Mouse (Mus musculus): Measurements from ENCODE around the gene Olfr287. TPM values are rescaled to one million over a fixed set of nuclear protein-coding genes. Genes with fewer than 3 reads are reported as not detected.

Olfr287 gene
- total RNA-seq, 2 experiments from 2014 or later = not detected

DNA sequence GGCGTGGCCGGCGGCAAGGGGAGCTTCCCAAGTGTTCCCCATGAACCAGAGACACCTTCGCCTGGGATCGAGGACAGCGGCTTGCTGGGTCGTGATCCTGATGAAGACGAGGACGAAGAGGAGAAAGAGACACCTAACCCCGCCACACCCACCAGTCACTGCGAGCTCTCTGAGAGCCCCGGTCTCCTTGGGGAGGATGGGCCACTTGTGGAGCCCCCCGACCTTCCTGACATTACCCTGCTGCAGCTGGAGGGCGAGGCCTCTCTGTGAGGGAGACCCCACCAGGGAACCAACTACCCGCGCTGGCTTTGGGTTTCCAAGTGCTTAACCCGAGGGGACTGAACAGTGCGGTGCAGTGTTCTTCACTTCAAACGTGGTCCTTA lies 52.2 kb downstream of the Olfr287 start:
- no peak for DNase-seq (ENCODE audit: low spot score in 2 of 2)

DNA sequence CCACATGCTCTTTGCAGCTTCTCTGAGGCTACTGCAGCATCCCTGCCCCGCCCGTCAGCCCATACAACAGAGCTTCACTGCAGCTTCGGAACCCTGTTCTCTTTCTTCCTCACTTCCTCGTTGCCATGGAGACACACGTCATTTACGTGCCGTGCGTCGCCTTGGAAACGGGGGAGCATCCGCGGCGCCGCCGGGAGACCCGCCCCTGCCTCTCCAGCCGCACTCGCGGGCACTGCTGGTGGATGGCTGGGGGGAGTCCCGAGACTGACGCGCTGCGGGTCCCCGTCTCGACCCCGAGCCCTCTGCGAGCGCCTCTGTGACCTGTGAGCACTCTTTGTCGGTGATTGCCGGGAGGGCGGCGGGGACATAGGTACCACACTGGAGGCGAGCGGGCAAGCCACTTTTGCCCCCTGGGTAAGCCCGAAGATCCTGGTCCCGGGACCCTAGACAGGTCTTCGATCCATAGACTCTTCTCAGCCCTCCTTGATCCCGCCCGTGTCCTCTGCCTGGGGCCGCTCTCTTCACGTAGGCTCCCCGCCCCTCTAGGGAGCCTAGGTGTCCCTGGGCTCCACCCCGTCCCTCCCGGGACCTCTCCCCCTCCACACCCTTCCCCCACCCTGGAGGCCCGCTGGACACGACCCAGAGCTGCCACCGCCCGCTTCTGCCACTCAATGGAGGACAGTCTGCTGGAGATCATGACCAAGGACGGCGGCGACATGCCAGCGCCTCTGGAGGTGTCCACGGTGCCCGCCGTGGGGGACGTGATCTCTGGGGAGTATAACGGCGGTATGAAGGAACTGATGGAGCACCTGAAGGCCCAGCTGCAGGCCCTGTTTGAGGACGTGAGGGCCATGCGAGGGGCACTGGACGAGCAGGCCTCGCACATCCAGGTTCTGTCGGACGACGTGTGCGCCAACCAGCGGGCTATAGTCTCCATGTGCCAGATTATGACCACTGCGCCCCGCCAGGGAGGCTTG lies 52.9 kb downstream of the Olfr287 start:
- DNase-seq (ENCODE audit: low spot score in 2 of 2) = peak; percentile 64 to 65

DNA sequence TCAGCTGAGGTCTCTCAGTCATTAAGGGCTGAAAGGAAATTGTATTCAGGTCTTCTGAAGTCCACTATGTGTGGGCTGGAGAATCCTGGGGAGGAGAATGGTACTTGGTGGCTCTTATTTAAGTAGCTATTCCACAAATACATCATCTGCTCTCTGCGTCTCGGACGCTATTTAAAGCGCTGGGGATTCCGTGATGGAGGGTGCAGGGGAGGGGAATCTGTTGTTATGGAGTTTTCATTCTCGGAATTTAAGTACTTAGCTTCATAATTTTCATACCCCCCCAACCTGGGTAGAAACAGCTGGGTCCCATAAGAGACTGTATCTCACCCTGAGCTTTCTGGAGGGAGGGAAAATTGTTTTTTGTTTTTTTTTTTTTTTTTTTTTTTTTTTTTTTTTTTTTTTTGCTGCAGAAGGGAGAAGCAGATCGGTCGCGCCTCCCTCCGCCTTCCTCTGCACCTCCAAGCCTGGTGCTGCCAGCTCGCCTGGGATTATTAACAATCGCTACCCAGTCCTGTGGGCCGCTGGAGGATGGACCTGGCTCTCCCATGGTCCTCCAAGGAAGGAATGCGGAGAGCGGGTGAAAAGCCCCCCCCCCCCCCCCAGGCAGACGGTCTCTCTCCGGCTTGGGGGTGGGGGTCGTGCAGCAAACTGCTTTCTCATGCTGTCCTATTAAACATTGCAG lies 53.8 kb downstream of the Olfr287 start, which contains the start of gene Ccdc184:
Gene Ccdc184 (plus strand): TSS at position 196 of the 682 bp plus-strand sequence.
- DNase-seq (ENCODE audit: low spot score in 2 of 2) = no peak

DNA sequence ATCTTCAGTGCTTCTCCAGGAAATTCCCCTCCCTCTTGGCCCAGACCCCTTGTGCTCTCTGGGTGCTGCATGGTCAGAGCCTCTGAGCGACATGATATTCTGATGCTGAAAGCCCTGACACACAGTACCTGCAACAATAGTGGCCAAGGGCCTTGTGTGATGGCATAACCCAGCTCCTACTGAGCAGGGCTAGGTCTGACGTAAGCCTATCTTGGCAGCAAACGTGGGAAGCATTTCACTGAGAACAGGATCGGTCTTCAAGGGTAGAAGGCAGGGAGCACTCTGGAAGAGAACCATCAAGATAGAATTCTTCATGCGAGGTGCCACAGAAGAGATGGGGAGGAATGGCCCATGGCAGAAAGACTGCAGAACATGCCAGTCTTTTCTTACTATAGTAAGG lies 55.3 kb downstream of the Olfr287 start, which contains the start of gene Asb8:
Gene Asb8 (minus strand): TSS at position 101 of the 400 bp plus-strand sequence.
- DNase-seq (ENCODE audit: low spot score in 2 of 2) = no peak

DNA sequence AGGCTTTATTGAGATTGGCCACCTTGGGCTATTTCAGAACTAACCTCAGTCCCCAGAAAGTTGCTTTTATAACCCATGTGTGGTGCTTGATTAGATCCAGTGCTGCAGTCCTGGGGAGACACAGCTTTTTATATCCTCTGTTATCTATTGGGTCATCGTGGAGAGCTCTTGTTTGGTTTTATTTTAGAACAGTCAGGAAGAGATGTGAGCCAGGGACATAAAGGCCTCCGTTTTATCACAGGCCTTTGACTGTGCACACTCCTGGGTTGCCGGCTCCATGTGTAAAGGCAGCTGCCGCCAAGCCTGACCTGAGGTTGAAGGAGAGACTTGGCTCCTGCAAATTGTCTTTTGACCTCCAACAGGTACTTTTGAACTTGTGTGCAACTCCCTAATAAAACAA lies 58.3 kb downstream of the Olfr287 start:
- DNase-seq (ENCODE audit: low spot score in 2 of 2) = no peak

DNA sequence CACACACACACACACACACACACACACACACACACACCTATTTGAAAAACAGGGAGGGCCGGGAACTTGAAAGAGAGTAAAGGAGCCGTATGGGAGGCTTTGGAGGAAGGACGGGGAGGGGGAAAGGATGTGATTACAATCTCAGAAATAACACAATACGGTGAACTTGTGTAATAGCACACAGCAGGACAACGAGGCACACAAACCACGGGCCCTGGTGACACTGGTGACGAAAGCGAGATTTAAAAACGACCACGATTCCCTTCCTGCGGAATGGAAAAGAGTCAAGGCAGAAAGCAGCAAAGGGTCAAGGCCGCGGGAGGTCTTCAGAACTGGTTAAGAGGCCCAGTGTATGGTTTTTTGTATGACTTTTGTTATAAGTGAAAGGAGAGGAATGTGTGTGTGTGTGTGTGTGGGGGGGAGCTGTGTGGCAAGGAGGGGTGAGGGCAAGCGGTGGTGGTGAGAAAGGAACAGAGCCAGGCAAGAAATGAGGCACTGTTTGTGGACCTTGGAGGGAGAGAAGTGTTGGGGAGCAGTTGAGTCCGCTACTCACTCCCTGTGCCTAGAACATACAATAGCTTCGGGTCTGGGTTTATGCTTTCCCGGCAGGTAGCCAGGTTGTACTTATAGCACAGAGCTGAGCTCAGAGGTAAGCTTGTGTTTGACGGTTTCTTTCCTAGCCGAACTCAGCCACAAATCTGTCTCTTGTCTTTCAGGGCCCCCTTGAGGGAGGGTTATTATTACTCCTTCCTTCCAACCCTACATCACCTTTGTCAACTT lies 59.6 kb downstream of the Olfr287 start:
- no peak for DNase-seq (ENCODE audit: low spot score in 2 of 2)

DNA sequence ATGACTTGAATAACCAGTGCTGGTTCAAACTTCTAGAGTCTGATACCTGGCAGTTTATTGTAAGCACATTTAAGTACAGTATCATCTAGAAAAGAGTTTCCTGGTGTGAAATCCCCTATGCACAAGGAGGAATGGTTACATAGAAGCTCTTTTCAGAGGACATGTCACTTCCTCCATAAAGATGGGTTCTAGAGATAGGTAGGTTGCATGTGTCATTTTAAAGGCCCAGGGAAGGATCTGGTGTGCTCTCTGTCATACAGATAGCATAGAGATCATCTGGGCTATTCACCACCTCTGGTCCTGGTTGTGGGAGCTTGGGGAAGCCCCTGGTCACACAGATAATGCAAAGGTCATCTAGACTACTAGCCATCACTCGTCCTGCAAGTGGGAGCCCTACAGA lies 63.6 kb downstream of the Olfr287 start:
- DNase-seq (ENCODE audit: low spot score in 2 of 2) = no peak

Other genes starting within 250 kb of the Olfr287 start
- not detected for gene Col2a1, start 216.4 kb downstream of the Olfr287 start, total RNA-seq (2021)
- gene Pfkm, start 128.5 kb downstream of the Olfr287 start, total RNA-seq (2021) = 10 to 100 TPM; 71.0 to 86.3 TPM
- gene Senp1, start 127.3 kb downstream of the Olfr287 start, total RNA-seq (2021) = 10 to 100 TPM; 16.3 to 16.9 TPM
- 10 to 100 TPM; 38.1 to 41.2 TPM for gene Asb8, start 55.4 kb downstream of the Olfr287 start, total RNA-seq (2021)
- gene Ccdc184, start 53.9 kb downstream of the Olfr287 start, total RNA-seq (2021) = 1 to 10 TPM in 1 of 2 experiments, under 1 TPM in 1; 0.83 to 1.1 TPM
- not detected for gene Olfr288, start 25.5 kb downstream of the Olfr287 start, total RNA-seq (2021)
- not detected for gene Gm44579, start 79 bp downstream of the Olfr287 start, total RNA-seq (2021)
- gene Olfr286, start 13.4 kb upstream of the Olfr287 start, total RNA-seq (2021) = not detected
- gene H1fnt, start 36.2 kb upstream of the Olfr287 start, total RNA-seq (2021) = not detected
- 1 to 10 TPM; 3.8 to 4.6 TPM for gene Zfp641, start 75.1 kb upstream of the Olfr287 start, total RNA-seq (2021)
- not detected for gene Olfr285, start 96.3 kb upstream of the Olfr287 start, total RNA-seq (2021)
- gene Olfr284, start 119.9 kb upstream of the Olfr287 start, total RNA-seq (2021) = not detected
- not detected for gene Olfr283, start 159.9 kb upstream of the Olfr287 start, total RNA-seq (2021)
- not detected for gene Olfr282, start 210.2 kb upstream of the Olfr287 start, total RNA-seq (2021)
- not detected for gene Olfr281, start 231.5 kb upstream of the Olfr287 start, total RNA-seq (2021)
- not detected for gene OR5BS1P, start 248.8 kb upstream of the Olfr287 start, total RNA-seq (2021)